Mouse (Mus musculus) intestine, embryonic 16.5 days (tissue): Measurements from ENCODE around the gene Rec8. TPM values are rescaled to one million over a fixed set of nuclear protein-coding genes. Genes with fewer than 3 reads are reported as not detected.

Source experiments
- ATAC-seq: fragments of 200-750 bp; cut with Nextera tagmentation; 2 replicates; pipeline ENCODE4 v1.8.0; 2017; ENCODE audit warnings: moderate TSS enrichment, moderate library complexity
- H3K27ac ChIP-seq: fragments of 300-500 bp; sonication (generic); 2 replicates; pipeline ENCODE4 v1.5.1; 2014; ENCODE audit warnings: mild to moderate bottlenecking, low read length
- H3K27me3 ChIP-seq: fragments of 300-500 bp; sonication (generic); replicated peaks from 2 replicates; pipeline ENCODE4 v1.6.1; 2014; ENCODE audit warnings: low read length, control low read depth, mixed read lengths; ENCODE audit not compliant: control insufficient read depth, insufficient read depth
- H3K36me3 ChIP-seq: fragments of 300-500 bp; sonication (generic); 2 replicates; pipeline ENCODE4 v1.6.1; 2014; ENCODE audit warnings: low read length, control low read depth; ENCODE audit not compliant: control insufficient read depth, insufficient read depth
- H3K4me1 ChIP-seq: fragments of 300-500 bp; sonication (generic); 2 replicates; pipeline ENCODE4 v1.6.1; 2014; ENCODE audit warnings: low read length, control low read depth, mixed read lengths; ENCODE audit not compliant: control insufficient read depth, insufficient read depth
- H3K4me2 ChIP-seq: fragments of 300-500 bp; sonication (generic); 2 replicates; pipeline ENCODE4 v1.6.1; 2014; ENCODE audit warnings: low read depth, low read length, control low read depth
- H3K4me3 ChIP-seq: fragments of 300-500 bp; sonication (generic); 2 replicates; pipeline ENCODE4 v1.5.1; 2014; ENCODE audit warnings: mild to moderate bottlenecking, low read length
- H3K9ac ChIP-seq: fragments of 300-500 bp; sonication (generic); 2 replicates; pipeline ENCODE4 v1.6.1; 2014; ENCODE audit warnings: low read depth, low read length
- H3K9me3 ChIP-seq: fragments of 300-500 bp; sonication (generic); 2 replicates; pipeline ENCODE4 v1.6.1; 2016; ENCODE audit warnings: low read length, control low read depth; ENCODE audit not compliant: control insufficient read depth
- WGBS: fragments of 180-500 bp; shearing (Covaris S2); extraction: QIAGEN DNeasy Blood & Tissue Kit; methylation state at CpG from one replicate; pipeline ENCODE4 v1.1.7; 2014; 5-methylcytosine and 5-hydroxymethylcytosine counted together
- polyA plus RNA-seq: library from polyadenylated mRNA; unstranded; fragments of >200 nt; fragmentation: Nextera tagmentation; extraction: Ambion mirVana; gene quantifications from 2 replicates; pipeline ENCODE4 v1.2.1, GENCODE M21; 2015

Gene Rec8
- polyA plus RNA-seq, 1 experiment from 2014 or later, result 13.1 TPM

DNA sequence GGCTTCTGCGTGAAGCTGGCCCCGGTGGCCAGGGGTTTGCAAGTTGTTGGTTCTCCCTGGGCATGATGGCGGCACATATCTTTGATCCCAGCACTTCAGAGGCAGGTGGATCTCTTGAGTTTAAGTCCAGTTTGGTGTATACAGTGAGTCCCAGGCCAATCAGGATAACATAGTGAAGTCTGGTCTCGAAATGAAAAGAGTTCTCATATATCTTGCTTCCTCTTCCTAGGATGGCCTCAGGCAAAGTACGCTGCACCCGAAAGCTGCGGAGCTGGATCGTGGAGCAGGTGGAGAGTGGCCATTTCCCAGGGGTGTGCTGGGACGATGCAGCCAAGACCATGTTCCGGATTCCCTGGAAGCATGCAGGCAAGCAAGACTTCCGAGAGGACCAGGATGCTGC lies 13.0 kb upstream of the Rec8 start:
- Histone ChIP-seq H3K36me3 (peaks cover 21% of the 10 kb centered on the region), H3K4me1 (peaks cover 8% of the 10 kb centered on the region; the same call in 1 of the 2 replicates), H3K9ac (no peak overlapping the region), H3K27ac (no peak overlapping the region), H3K4me2 (0 out of 2 replicates have a peak overlapping the region, but pooled peaks have one; percentile 17), H3K9me3 (no peaks in the 10 kb centered on the region), H3K4me3 (0 out of 2 replicates have a peak overlapping the region, but pooled peaks have one; percentile 0), H3K27me3 (no peaks in the 10 kb centered on the region)
- 90% methylated on average over 11 of the region's 11 CpGs for WGBS
- no peak for ATAC-seq

DNA sequence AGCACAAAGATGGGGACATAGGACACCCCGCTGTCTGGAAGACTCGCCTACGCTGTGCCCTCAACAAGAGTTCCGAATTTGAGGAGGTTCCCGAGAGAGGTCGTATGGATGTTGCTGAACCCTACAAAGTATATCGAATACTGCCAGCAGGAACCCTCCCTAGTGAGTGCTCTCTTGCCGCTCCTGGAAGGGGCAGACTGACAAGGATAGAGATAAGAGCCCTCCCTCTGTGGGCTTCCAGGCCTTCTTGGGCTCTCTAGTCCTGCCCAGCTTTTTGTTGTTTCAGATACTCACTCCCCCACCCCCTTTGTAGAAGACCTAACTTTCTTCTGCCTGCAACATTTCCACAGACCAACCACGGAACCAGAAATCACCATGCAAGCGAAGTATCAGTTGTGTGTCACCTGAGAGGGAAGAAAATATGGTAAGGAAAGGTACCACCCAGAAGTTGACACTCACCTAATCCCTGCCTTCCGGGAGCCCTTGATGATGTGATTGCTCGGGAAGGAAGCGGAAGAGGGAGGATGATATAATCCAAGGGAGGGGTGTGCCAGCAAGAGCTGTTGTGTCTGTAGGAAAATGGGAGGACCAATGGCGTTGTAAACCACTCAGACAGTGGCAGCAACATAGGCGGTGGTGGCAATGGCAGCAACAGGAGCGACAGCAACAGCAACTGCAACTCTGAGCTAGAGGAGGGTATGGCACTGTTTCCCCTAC lies 11.9 kb upstream of the Rec8 start:
- Histone ChIP-seq H3K27ac (no peak overlapping the region), H3K4me2 (no peak overlapping the region)

DNA sequence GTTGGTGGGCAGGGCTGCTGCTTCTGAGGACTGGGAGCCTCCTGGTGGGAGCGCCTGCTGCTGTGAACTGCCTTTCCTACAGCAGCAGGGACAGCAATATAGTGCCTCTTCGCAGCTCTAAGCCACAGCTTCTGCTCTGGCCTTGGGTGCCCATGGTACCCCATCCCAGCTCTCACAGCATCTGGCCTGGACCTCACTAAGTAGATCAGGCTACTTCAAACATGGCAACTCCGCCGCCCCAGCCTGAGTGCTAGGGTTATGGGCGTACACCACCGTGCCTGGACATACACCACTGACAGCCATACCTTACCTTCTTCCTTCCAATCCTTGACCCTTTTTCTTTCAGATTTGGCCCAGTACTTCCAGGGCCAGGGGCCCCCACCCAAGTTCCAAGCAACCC lies 9.5 kb upstream of the Rec8 start:
- Histone ChIP-seq H3K4me3 (no peak overlapping the region), H3K27ac (no peak overlapping the region), H3K9ac (no peak overlapping the region), H3K27me3 (no peaks in the 10 kb centered on the region), H3K4me2 (no peak overlapping the region), H3K4me1 (peaks cover 8% of the 10 kb centered on the region; the same call in 1 of the 2 replicates), H3K9me3 (no peaks in the 10 kb centered on the region), H3K36me3 (peaks cover 10% of the 10 kb centered on the region)
- 96% methylated on average over 6 of the region's 6 CpGs for WGBS
- no peak for ATAC-seq

More for the DNA sequence above, 11.9 kb upstream of the Rec8 start:
- Histone ChIP-seq H3K9ac (no peak overlapping the region), H3K9me3 (no peaks in the 10 kb centered on the region), H3K36me3 (peaks cover 15% of the 10 kb centered on the region), H3K4me1 (peaks cover 8% of the 10 kb centered on the region; the same call in 1 of the 2 replicates), H3K27me3 (no peaks in the 10 kb centered on the region), H3K4me3 (no peak overlapping the region)
- no peak for ATAC-seq
- 94% methylated on average over 16 of the region's 16 CpGs for WGBS

GRCm38 (mm10) chr14:55613346-55613745 lies 4.5 kb upstream of the Rec8 start:
- Histone ChIP-seq H3K4me1 (peaks cover 3% of the 10 kb centered on the region; the same call in 1 of the 2 replicates), H3K4me3 (no peak overlapping the region), H3K9ac (no peak overlapping the region), H3K4me2 (no peak overlapping the region), H3K27me3 (no peaks in the 10 kb centered on the region), H3K36me3 (peaks cover 5% of the 10 kb centered on the region; the same call in 1 of the 2 replicates), H3K27ac (no peak overlapping the region), H3K9me3 (no peaks in the 10 kb centered on the region)
- ATAC-seq, result no peak
- WGBS, result 70% methylated on average over 6 of the region's 6 CpGs

GRCm38 (mm10) chr14:55614565-55615178 lies 3.2 kb upstream of the Rec8 start:
- ATAC-seq, result no peak
- H3K36me3 ChIP-seq, result no peaks in the 10 kb centered on the region
- no peak overlapping the region for H3K27ac ChIP-seq
- no peak overlapping the region for H3K4me2 ChIP-seq
- 74% methylated on average over 7 of the region's 7 CpGs for WGBS
- H3K4me1 ChIP-seq, result peaks cover 9% of the 10 kb centered on the region; the same call in 1 of the 2 replicates
- no peaks in the 10 kb centered on the region for H3K9me3 ChIP-seq
- H3K27me3 ChIP-seq, result no peaks in the 10 kb centered on the region
- H3K9ac ChIP-seq, result no peak overlapping the region
- no peak overlapping the region for H3K4me3 ChIP-seq

- no peak overlapping the region for H3K4me2 ChIP-seq
- ATAC-seq, result no peak
- WGBS, result 35% methylated on average over 2 of the region's 2 CpGs
Observed at GRCm38 (mm10) chr14:55615876-55616275, 2.0 kb upstream of the Rec8 start.

DNA sequence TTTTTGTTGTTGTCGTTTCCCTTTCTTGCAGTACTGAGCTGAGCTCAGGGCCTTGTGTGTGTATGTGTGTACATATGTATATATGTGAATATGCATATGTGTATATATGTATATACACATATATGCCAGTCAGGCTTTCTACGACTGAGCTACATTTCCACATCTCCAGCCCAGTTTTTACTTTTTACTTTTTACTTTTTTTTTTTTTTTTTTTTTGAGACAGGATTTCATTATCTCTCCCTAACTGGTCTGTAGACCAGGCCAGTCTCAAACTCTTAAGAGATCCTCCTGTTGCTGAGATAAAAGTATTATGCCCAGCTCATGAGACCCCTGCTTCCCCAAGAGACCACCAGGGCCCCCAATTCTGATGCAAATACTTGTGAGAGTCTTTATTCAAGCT lies 993 bp upstream of the Rec8 start:
- peaks cover 9% of the 10 kb centered on the region; the same call in 1 of the 2 replicates for H3K4me1 ChIP-seq
- H3K27me3 ChIP-seq, result no peaks in the 10 kb centered on the region
- no peak overlapping the region for H3K4me2 ChIP-seq
- no peaks in the 10 kb centered on the region for H3K36me3 ChIP-seq
- H3K9ac ChIP-seq, result no peak overlapping the region
- ATAC-seq, result no peak
- no peaks in the 10 kb centered on the region for H3K9me3 ChIP-seq
- no peak overlapping the region for H3K27ac ChIP-seq
- 86% methylated on average over 2 of the region's 2 CpGs for WGBS
- H3K4me3 ChIP-seq, result no peak overlapping the region

More at GRCm38 (mm10) chr14:55615876-55616275, 2.0 kb upstream of the Rec8 start:
- H3K4me3 ChIP-seq, result no peak overlapping the region
- no peak overlapping the region for H3K27ac ChIP-seq
- no peak overlapping the region for H3K9ac ChIP-seq
- H3K4me1 ChIP-seq, result peaks cover 9% of the 10 kb centered on the region; the same call in 1 of the 2 replicates
- H3K9me3 ChIP-seq, result no peaks in the 10 kb centered on the region
- no peaks in the 10 kb centered on the region for H3K36me3 ChIP-seq
- H3K27me3 ChIP-seq, result no peaks in the 10 kb centered on the region

DNA sequence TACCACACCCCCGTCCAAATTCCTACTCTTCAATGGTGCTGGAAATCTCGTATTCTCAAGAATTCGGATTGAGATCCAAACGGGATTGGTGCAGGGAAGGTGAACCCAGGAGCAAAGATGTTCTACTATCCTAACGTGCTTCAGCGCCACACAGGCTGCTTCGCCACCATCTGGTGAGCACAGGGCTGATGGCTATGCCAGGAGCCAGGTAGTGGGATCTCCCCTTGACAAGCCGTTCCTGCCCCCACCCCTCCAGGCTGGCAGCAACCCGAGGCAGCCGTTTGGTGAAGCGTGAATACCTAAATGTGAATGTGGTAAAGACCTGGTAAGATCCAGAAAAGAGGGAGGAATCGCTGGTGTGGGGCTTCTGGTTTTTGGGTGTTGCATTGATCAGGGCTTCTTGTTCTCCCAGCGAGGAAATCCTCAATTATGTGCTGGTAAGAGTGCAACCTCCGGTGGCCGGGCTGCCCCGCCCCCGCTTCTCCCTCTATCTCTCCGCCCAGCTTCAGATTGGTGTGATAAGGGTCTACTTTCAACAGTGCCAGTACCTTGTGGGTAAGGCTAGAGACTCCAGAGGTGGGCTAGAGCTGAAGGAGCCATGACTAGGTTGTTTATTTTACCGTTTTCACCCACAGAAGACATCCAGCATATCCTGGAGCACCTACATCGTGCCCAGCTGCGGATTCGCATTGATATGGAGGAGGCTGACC lies 804 bp downstream of the Rec8 start:
- Histone ChIP-seq H3K36me3 (no peaks in the 10 kb centered on the region), H3K4me3 (peak overlapping the region; percentile 37), H3K4me1 (peaks cover 9% of the 10 kb centered on the region; the same call in 1 of the 2 replicates), H3K27ac (no peak overlapping the region), H3K9me3 (no peaks in the 10 kb centered on the region), H3K27me3 (no peaks in the 10 kb centered on the region), H3K9ac (peak overlapping the region; percentile 46; the same call in 1 of the 2 replicates), H3K4me2 (peak overlapping the region; percentile 49)
- ATAC-seq, result no peak
- 34% methylated on average over 22 of the region's 22 CpGs for WGBS
